Mouse (Mus musculus): ENCODE measurements around the gene Cabp4.

Cabp4 gene

DNA sequence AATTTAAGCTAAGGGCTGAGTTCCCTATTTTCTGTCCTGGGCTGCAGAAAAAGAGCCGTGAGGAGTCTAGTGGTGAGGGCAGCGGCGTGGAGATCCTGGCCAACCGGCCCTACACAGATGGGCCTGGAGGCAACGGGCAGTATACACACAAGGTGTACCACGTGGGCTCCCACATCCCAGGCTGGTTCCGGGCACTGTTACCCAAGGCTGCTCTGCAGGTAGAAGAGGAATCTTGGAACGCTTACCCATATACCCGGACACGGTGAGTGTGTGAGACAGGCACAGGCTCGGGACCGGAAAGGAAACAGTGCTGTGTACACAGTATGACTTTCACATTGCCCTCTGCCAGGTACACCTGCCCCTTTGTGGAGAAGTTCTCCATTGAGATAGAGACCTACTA lies 41.2 kb downstream of the Cabp4 start:
- DNase-seq (ENCODE audit: low read depth, low spot score), result no peak

DNA sequence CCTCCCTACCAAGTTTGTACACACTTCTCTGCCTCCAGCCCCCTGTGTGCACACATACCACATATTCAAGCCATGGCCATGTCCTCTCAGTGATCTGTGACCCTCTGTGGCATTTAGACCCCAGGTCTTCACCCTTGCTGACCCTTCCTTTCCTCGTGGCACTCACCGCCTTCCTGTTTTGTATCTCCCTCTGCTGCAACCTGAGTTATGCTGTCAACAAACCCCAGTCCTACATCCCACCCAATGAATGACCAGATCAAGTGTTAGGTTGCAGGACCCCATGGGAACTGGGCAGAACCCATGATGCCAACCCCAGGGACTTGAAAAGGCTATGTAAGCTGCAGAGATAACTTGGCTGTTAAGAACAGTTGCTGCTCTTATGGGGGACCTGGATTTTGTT lies 41.8 kb downstream of the Cabp4 start:
- no peak for DNase-seq (ENCODE audit: low read depth, low spot score)

GRCm38 (mm10) chr19:4101466-4101865 lies 42.4 kb downstream of the Cabp4 start:
- no peak for DNase-seq (ENCODE audit: low read depth, low spot score)

GRCm38 (mm10) chr19:4100718-4101261 lies 43.0 kb downstream of the Cabp4 start:
- peak; percentile 39 for DNase-seq (ENCODE audit: low read depth, low spot score)

DNA sequence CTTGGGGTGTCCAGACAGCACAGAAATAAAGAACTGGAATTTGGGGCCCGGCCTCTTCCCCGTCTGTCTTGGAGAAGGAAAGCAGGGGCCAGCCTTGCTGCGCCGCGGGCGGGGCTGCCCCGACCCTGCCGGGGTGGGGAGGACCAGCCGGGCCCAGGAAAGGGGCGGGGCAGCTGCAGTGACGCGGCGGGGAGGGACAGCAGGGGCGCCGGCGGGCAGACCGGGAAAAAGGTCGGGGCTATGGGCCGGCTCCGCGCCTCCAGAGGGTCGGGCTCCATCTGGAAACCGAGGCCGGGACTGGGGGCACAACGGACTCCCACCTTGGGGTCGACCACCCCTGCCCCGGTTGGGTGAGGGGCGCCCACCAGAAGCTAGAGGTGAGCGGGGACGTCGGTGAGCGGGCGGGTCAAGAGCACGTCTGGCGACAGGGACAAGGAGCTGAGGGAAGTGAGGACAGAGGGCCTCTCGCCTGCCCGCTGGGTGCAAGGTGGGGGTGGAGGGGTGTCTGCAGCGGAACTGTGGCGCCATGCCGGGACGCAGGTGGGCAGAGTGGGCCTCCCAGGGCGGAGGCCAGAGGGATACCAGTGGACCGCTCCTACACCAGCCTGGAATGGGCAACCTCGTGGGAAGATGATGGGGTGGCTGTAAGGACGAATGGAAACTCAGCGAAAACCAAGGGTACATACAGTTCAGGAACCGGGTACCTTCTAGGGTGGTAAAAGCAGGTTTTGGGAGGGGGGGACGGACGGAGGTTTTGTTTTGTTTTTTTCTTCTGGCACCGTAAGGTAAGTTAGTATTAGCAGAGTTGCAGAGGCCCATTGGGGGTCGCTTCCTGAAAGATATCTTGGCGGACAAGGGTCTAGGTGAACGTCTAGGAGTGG lies 43.8 kb downstream of the Cabp4 start, which contains the start of gene Pitpnm1:
TSS of gene Pitpnm1 (plus strand) at position 162 of the 881 bp plus-strand sequence.
- DNase-seq (ENCODE audit: low read depth, low spot score), result peak; percentile 73

DNA sequence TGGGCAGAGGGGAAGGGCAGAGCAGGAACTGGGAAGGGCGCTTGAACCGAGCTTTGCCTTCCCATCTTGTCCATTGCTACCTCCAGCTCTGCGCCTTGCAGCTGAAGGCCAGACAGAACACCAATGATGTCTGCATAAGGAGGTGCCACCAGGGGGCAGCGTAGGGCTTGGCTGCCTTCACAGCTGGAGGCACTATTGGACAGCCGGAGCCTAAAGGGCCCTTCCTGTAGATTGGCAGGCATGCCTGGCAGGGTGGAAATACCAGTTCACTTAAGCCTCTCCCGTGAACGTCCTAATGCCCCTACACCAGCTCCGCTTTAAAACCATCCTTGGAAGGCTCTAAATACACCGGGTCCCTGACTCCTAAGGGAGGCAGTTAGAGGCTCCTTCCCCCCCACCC lies 44.8 kb downstream of the Cabp4 start:
- peak; percentile 99 for DNase-seq (ENCODE audit: low read depth, low spot score)

DNA sequence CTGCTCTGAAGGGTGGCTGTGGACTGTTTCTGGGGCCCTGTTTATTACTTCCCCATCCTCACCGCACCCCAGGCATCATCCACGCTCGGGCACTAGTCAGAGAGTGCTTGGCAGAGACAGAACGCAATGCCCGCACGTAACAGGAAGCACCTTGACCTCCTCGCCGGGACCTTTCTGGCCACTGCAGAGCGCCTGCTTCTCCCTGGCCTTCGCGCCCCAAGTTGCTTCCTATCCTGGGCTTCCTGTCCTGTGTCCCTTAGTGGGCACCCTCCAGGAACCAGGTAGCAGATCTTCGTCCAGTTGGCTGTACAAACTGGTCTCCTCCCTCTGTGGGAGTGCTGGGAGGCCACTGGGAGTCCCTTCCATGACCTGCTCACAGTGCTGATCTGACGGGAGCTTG lies 45.4 kb downstream of the Cabp4 start:
- no peak for DNase-seq (ENCODE audit: low read depth, low spot score)

DNA sequence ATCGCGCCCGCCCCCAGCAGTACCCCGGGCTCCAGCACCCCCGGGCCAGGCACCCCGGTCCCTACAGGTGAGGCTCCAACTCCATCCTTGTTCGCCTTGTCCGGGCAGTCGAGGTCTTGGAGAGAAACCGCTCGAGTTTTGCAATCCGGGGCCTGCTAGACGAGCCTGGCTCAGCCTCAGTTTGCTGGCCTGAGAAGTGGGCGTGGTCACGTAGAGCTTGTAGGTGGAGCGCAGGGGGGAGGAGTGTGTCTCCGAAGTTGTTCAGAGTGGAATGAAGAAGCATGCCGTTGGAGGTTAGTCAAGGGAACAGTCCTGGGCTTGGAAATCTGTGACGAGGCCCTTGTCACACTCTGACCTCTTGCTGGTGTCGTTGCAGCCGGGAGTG lies 46.4 kb downstream of the Cabp4 start:
- peak; percentile 97 for DNase-seq (ENCODE audit: low read depth, low spot score)

GRCm38 (mm10) chr19:4096642-4097440 lies 47.0 kb downstream of the Cabp4 start, which contains the start of gene Cdk2ap2:
Cdk2ap2 (plus strand) TSS chr19:4097182.
- DNase-seq (ENCODE audit: low read depth, low spot score), result peak; percentile 99

DNA sequence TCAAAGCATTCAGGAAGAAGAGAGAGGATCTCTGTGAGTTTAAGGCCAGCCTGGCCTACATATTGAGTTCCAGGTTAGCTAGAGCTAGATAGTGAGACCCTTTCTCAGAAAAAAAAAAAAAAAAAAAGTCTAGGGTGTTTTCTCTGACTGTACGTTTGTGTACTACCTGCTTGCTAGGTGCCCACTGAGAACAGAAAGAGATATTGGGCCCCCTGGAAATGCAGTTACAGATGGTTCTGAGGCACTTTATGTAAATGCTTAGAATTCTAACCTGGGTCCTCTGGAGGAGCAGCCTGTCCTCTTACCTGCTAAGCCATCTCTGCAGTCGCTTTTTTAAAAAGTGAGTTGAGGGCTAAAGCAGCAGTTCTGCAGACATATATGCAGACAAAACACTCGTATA lies 48.0 kb downstream of the Cabp4 start:
- DNase-seq (ENCODE audit: low read depth, low spot score), result no peak

DNA sequence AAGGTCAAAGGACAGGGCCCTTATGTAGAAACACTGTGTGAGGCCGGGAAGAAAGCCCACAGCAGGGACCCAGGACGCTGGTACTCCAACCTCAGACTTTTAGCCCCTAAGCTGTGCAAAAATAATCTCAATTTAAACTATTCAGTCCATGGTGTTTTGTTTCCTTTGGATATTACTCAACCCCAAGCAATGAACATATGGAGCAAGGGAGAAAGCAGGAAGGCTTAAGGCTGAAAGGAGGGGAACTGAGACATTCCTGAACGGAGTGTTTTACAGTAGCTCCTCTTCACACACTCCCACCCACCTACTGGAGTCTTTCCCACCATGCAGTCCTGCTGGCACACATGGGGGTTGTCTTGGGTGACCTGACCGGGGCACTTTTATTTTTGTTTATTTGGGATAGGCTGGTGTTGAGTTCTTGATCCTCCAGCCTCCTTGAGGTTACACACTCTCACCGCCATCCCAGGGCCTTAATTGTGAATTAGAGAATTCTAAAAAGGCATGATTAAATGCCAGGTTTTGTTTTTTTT lies 49.0 kb downstream of the Cabp4 start:
- DNase-seq (ENCODE audit: low read depth, low spot score), result peak; percentile 29

GRCm38 (mm10) chr19:4094348-4094747 lies 49.5 kb downstream of the Cabp4 start:
- peak; percentile 27 for DNase-seq (ENCODE audit: low read depth, low spot score)

GRCm38 (mm10) chr19:4093772-4094171 lies 50.1 kb downstream of the Cabp4 start:
- DNase-seq (ENCODE audit: low read depth, low spot score), result no peak

DNA sequence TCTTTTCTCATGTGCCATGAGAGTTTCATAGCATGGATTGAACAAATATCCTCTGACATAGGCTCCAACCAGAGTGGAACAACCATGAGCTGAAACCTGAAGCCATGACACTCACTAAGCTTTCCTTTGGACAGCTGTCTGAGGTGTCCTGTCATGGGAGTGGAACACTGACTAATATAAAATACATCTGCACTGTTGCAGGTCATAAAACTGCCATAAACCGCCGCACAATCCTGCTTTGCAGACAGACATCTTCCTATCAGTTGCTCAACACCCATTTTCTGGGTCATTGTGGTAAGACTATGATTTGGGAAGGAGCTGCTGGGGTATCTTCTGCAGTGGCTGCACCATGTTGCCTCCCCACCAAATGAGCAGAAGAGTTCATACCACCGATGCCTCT lies 51.1 kb downstream of the Cabp4 start:
- DNase-seq (ENCODE audit: low read depth, low spot score), result peak; percentile 29

DNA sequence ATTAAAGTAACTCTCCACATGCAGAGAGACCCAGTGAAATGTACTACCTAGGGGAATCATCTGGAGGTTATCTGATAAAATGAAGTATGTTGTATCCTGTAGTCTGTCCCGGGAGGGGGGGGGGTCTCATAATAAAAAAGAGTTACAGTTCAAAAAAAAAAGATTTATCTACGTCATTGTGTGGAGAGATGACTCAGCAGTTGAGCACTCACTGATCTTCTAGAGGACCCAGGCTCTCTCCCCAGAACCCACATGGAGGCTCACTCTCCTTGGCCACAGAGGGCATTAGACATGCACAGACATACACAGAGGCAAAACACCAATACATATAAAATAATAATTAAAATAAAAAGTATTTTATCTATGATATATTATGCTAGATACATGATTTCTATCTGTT lies 52.5 kb downstream of the Cabp4 start:
- DNase-seq (ENCODE audit: low read depth, low spot score), result peak; percentile 65

DNA sequence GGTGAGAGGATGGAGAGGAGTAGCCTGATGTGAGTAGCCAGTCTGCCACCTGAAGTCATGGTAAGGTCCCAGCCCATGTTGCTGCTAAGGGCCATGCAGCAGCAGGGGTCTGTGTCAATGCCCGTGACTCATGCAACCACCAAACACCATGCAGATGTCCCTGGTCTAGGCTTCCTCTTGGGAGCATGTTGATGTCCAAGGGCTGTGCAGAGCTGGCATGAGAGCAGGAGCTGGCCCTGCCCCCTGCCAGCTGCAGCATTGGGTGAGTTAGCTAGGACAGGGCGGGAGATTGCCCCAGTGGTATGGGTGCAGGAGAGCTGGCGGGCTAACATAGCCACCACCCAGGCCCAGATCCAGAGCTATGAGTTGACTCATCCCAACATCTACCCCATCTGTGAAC lies 53.4 kb downstream of the Cabp4 start:
- DNase-seq (ENCODE audit: low read depth, low spot score), result peak; percentile 60

DNA sequence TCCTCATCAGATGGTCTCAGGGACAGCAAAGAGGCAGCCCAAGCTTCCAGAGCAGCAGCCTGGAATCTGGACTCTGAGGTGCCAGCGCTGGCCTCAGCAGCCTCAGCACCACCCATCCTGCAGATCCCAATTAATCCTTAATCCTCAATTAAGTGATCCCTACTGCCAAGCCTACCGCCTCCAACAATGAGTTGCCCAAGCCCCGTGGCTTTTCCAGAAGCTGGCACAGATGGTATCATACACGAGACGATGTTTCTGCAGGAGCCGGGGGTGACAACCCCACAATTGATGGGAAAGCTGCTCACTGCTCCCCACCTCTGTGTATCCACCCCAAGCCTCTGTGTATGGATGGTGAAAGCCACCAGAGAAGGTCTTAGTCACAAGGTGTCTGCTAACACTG lies 54.7 kb downstream of the Cabp4 start:
- DNase-seq (ENCODE audit: low read depth, low spot score), result no peak

GRCm38 (mm10) chr19:4088146-4088545 lies 55.7 kb downstream of the Cabp4 start:
- DNase-seq (ENCODE audit: low read depth, low spot score), result no peak

DNA sequence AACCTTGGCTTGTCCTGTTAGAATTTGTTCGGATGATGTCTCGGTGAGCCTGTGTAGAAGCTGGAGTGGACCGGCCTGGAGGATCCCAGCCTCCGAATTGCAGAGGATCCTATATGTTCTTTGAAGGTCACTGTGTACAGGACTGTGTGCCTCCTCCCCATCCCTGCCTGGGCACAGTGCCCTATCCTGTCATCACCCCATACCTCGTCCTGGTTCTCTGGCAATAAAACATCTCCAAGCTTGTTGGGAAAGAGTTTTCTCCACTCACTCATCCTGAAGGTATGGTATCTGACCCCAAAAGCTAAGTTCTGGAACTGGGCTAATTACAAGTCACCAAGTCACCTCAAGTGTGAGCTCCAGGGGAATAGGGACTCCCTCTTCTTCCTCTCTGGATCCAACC lies 56.7 kb downstream of the Cabp4 start:
- peak; percentile 97 for DNase-seq (ENCODE audit: low read depth, low spot score)

GRCm38 (mm10) chr19:4086156-4086555 lies 57.7 kb downstream of the Cabp4 start:
- DNase-seq (ENCODE audit: low read depth, low spot score), result no peak

All from 3T3-L1 (cell line).